Mouse (Mus musculus) hindbrain, embryonic 10.5 days (tissue): ENCODE measurements around the gene Ube4b. TPM values are rescaled to one million over a fixed set of nuclear protein-coding genes. Genes with fewer than 3 reads are reported as not detected.

Experiments used
- DNase-seq: peaks from one replicate; pipeline ENCODE4 v3.0.0-alpha.2; 2017; ENCODE audit warnings: low spot score
- H3K27ac ChIP-seq: fragments of 300-500 bp; sonication (generic); 2 replicates; pipeline ENCODE4 v1.5.1; 2016; ENCODE audit warnings: mild to moderate bottlenecking, moderate library complexity
- H3K27me3 ChIP-seq: fragments of 300-500 bp; sonication (generic); 2 replicates; pipeline ENCODE4 v1.6.1; 2016; ENCODE audit warnings: mild to moderate bottlenecking; ENCODE audit not compliant: poor library complexity, insufficient read depth, severe bottlenecking
- H3K36me3 ChIP-seq: fragments of 300-500 bp; sonication (generic); 2 replicates; pipeline ENCODE4 v1.6.1; 2016; ENCODE audit warnings: mild to moderate bottlenecking, moderate library complexity
- H3K4me1 ChIP-seq: fragments of 300-500 bp; sonication (generic); replicated peaks from 2 replicates; pipeline ENCODE4 v1.6.1; 2016; ENCODE audit warnings: mild to moderate bottlenecking
- H3K4me3 ChIP-seq: fragments of 300-500 bp; sonication (generic); 2 replicates; pipeline ENCODE4 v1.5.1; 2016; ENCODE audit warnings: mild to moderate bottlenecking, moderate library complexity
- H3K9me3 ChIP-seq: fragments of 300-500 bp; sonication (generic); 2 replicates; pipeline ENCODE4 v1.6.1; 2016; ENCODE audit warnings: mild to moderate bottlenecking, moderate library complexity
- WGBS: fragments of 180-500 bp; shearing (Covaris S2); methylation state at CpG from one replicate; pipeline ENCODE4 v1.1.7; 2016; 5-methylcytosine and 5-hydroxymethylcytosine counted together
- polyA plus RNA-seq: library from polyadenylated mRNA; unstranded; fragments of >200 nt; fragmentation: Nextera tagmentation; extraction: Ambion mirVana; gene quantifications from 2 replicates; pipeline ENCODE4 v1.2.1, GENCODE M21; 2016

Ube4b gene
- polyA plus RNA-seq, 1 experiment from 2014 or later, result 65.6 TPM

DNA sequence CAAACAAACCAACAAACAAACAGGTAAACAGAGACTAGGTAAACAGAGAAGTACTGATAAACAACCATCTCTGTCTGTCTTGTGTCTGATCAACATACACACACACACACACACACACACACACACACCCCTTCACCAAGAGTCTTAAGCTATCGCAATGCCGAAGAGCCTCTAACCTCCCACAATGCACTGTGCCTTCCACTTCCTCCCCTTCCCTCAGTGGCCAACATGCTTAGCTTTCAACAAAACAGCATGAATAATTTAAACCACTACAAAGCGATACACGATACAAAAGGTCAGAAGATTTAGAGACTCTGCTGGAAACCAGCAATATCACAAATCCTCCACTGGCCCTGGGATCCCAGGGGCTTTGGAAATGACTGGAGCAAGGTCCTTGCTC is 104.3 kb downstream of the Ube4b start:
- H3K4me3 ChIP-seq, result no peak overlapping the region
- H3K27ac ChIP-seq, result no peak overlapping the region
- WGBS, result 80% methylated on average over 4 of the region's 4 CpGs
- peaks cover 9% of the 10 kb centered on the region for H3K4me1 ChIP-seq
- H3K9me3 ChIP-seq, result no peaks in the 10 kb centered on the region
- H3K27me3 ChIP-seq, result no peaks in the 10 kb centered on the region
- DNase-seq, result no peak
- peaks cover 8% of the 10 kb centered on the region for H3K36me3 ChIP-seq

- WGBS, result 81% methylated on average over 9 of the region's 9 CpGs
- Histone ChIP-seq H3K4me1 (peaks cover 10% of the 10 kb centered on the region), H3K27me3 (no peaks in the 10 kb centered on the region), H3K27ac (no peak overlapping the region), H3K36me3 (no peaks in the 10 kb centered on the region), H3K4me3 (no peak overlapping the region), H3K9me3 (no peaks in the 10 kb centered on the region)
- DNase-seq, result no peak
Observed at GRCm38 (mm10) chr4:149319088-149319487, 107.5 kb downstream of the Ube4b start.

DNA sequence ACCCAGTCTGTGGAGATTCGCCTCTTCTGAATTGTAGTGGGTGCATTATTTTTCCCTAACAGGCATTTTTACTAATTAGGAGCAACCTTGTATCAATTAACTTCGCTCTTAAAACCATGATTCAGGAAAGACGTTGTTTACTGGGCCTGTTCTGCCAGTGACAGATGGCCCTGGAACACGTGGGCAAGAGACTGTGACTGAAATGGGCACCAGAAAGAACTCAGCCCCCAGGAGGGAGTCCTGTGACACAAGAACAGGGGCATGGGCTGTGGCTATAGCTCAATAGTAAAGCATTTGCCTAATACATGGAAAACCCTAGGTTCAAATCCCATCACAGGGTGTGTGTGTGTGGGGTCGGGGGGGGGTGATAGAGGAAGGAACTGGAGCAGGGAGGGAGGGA is 109.2 kb downstream of the Ube4b start:
- Histone ChIP-seq H3K36me3 (no peaks in the 10 kb centered on the region), H3K27me3 (no peaks in the 10 kb centered on the region), H3K4me3 (no peak overlapping the region), H3K27ac (no peak overlapping the region), H3K4me1 (peaks cover 8% of the 10 kb centered on the region), H3K9me3 (no peaks in the 10 kb centered on the region)
- WGBS, result 69% methylated on average over 5 of the region's 5 CpGs
- no peak for DNase-seq

- H3K36me3 ChIP-seq, result no peaks in the 10 kb centered on the region
- WGBS, result 91% methylated on average over 11 of the region's 11 CpGs
- peaks cover 8% of the 10 kb centered on the region for H3K4me1 ChIP-seq
- H3K4me3 ChIP-seq, result no peak overlapping the region
- DNase-seq, result no peak
- no peaks in the 10 kb centered on the region for H3K9me3 ChIP-seq
- H3K27ac ChIP-seq, result no peak overlapping the region
- H3K27me3 ChIP-seq, result no peaks in the 10 kb centered on the region
Observed at GRCm38 (mm10) chr4:149314275-149314837, 112.2 kb downstream of the Ube4b start.

DNA sequence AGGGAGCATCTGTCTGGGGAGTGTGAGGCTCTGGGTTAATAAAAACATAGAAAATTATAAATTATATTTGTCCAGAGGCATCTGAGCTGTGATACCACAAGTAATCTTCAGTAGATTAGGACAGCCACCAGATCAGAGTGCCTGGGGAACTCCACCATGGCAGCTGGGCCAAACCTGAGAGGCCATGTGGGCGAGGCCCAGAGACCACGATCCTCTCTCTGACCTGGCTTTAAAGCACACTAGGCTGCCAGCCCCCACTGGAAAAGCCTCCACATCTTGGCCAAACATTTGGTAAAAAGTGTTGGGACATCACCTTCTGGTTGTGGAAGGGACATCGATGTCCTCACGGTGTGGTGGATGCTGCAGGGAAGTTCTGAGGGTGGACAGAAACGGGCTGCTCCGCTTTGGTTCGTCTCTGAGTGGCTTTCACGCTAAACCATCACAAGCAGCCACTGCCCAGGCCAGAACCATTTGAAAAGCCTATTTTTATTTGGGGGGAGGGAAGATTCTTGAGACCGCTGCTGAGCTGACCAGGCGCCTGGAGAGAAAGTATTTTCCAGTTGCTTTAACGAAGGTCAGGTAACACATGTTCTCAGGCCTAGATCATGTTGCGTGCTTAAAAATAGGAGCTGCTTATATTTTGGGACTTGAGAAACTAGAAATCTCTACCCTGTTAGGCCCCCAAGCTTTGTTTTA is 112.8 kb downstream of the Ube4b start:
- peak overlapping the region; percentile 42; the same call in 1 of the 2 replicates for H3K27ac ChIP-seq
- H3K4me1 ChIP-seq, result peaks cover 12% of the 10 kb centered on the region
- H3K27me3 ChIP-seq, result no peaks in the 10 kb centered on the region
- no peaks in the 10 kb centered on the region for H3K9me3 ChIP-seq
- H3K4me3 ChIP-seq, result no peak overlapping the region
- WGBS, result 83% methylated on average over 12 of the region's 12 CpGs
- H3K36me3 ChIP-seq, result no peaks in the 10 kb centered on the region
- no peak for DNase-seq

GRCm38 (mm10) chr4:149311996-149312395 is 114.6 kb downstream of the Ube4b start:
- H3K36me3 ChIP-seq, result no peaks in the 10 kb centered on the region
- no peaks in the 10 kb centered on the region for H3K9me3 ChIP-seq
- no peak overlapping the region for H3K4me3 ChIP-seq
- H3K27ac ChIP-seq, result no peak overlapping the region
- peaks cover 9% of the 10 kb centered on the region for H3K4me1 ChIP-seq
- no peaks in the 10 kb centered on the region for H3K27me3 ChIP-seq
- 87% methylated on average over 5 of the region's 5 CpGs for WGBS
- DNase-seq, result no peak

DNA sequence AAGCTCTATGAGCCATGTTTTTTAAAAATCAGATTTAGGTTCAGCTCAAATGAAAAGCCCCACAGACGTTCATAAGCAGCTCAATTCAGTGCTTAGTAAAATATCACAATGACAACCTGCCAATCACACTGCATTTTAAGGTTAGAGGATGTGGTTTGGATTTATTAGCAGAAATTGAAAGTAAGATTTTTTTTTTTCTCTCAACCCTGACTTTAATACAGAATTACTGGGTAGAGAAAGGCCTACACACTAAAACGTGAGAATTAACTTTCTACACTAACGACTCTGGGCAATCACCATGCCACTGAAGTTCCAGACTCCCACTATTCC is 118.1 kb downstream of the Ube4b start:
- no peaks in the 10 kb centered on the region for H3K36me3 ChIP-seq
- H3K9me3 ChIP-seq, result no peaks in the 10 kb centered on the region
- peak overlapping the region; percentile 100 for H3K4me3 ChIP-seq
- H3K27ac ChIP-seq, result peak overlapping the region; percentile 99
- peaks cover 40% of the 10 kb centered on the region for H3K4me1 ChIP-seq
- DNase-seq, result no peak
- 38% methylated on average over 3 of the region's 3 CpGs for WGBS
- H3K27me3 ChIP-seq, result no peaks in the 10 kb centered on the region

DNA sequence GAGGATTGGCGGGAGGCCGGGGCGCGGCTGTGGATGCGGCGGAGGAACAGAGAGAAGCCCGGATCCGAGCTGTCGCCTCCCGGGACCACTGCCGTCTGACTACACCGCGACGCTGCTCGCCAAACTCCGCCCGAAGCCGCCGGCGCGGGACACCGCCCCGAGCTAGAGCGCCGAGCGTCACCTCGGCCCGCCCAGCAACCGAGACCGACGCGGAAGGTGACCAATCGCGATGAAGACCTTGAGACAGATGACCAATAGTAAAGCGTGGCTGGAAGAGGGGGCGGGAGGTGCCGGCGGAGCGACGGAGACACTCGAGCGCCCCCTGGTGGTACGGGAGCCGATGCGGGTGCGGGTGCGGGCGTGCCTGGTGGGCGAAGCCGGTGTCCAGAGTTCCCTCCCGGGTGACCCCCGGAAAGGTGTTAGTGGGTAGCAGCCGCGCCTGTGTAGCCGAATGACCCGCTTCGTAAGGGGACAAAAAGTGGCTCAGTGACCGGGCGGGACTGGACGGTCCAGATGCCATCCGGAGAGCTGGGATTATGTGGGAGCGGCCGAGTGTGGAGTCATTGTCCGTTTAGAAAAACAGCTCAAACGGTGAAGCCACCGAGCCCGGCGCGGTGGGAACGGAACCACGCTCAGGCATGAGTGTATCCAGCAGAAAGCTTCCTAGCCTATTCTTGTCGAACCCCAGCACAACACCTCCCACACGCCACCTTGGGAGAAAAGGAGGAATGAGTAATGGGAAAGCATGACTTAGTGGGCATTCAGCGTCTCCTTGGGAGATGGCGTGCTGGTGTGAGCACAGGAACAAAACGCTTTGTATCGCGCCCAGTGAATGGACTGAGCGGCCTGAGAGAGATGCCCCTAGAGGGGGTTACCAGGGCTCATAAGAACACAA is 118.7 kb downstream of the Ube4b start, which contains the start of gene Kif1b:
Gene Kif1b (minus strand): TSS at position 98 of the 895 bp plus-strand sequence.
- H3K9me3 ChIP-seq, result no peaks in the 10 kb centered on the region
- under 1% methylated on average over 79 of the region's 79 CpGs for WGBS
- H3K4me1 ChIP-seq, result peaks cover 46% of the 10 kb centered on the region
- peak within 1 kb of the TSS; percentile 100 for H3K4me3 ChIP-seq
- peak; percentile 99 for DNase-seq
- peak within 1 kb of the TSS; percentile 99 for H3K27ac ChIP-seq
- no peaks in the 10 kb centered on the region for H3K27me3 ChIP-seq
- no peaks in the 10 kb centered on the region for H3K36me3 ChIP-seq

GRCm38 (mm10) chr4:149306712-149307595 is 119.6 kb downstream of the Ube4b start:
- Histone ChIP-seq H3K27ac (peak overlapping the region; percentile 99), H3K4me1 (peaks cover 53% of the 10 kb centered on the region), H3K9me3 (no peaks in the 10 kb centered on the region), H3K27me3 (no peaks in the 10 kb centered on the region), H3K4me3 (peak overlapping the region; percentile 100), H3K36me3 (no peaks in the 10 kb centered on the region)
- under 1% methylated on average over 83 of the region's 83 CpGs for WGBS
- DNase-seq, result peak; percentile 73

DNA sequence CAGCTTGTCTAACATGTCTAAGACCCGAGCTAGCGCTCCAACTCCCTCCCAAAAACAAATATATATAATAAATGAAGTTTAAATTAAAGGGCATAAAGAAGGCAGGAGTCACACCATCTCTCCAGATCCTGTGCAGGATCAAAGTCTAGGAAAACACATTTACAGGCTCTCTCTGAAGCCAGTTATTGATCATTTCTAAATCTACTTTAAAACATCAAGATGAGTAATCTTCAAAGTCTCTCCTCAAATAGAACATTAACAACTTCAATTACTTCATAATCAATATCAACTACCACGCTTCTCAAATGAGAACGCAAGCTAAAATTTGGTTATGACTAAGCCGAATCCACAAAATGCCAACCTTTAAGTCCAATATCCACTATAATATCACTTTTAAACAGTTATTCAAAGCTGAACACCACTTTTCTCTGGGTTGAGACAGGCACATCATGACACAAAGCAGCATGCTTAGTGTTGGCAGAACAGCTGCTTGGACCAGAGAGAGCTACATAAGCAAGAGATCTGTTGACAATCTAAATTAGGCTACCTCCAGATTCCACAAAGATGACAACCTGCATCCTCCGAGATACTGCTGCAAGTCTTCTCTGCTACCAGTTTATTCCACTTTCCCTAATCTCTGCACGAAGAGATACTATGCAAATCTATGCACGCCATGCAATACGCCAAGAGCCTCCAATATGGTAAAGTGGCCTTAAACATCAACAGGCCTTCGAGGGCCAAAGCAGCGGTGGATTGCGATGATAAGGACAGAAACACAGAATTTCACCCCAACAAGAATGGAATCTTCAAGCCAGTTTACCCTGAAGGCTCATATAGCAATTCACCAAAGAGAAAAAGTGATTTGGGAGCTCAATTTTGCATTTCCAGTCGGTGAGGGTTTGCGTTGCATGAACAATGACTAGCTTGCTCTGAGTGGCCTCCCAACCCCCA is 120.5 kb downstream of the Ube4b start:
- WGBS, result 44% methylated on average over 14 of the region's 14 CpGs
- Histone ChIP-seq H3K4me3 (peak overlapping the region; percentile 100), H3K36me3 (no peaks in the 10 kb centered on the region), H3K9me3 (no peaks in the 10 kb centered on the region), H3K27ac (peak overlapping the region; percentile 99), H3K27me3 (no peaks in the 10 kb centered on the region), H3K4me1 (peaks cover 58% of the 10 kb centered on the region)
- no peak for DNase-seq

DNA sequence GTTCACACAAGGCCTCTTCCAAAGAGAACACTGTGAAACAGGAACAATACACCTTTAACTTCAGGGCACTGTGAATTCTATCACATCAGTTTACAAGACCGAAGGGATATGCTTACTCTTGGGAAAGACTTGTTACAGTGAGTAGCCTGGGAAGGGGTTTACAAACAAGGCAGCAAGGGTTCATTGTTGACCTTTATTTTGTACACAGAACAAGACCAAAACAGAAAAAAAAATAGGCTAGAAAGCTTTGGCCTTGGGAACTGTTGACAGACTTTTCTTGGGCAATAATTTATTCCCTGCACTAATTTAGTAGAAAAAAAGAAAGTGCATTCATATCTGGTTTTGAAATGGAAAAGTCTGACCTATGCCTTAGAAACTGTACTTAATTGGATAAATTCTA is 122.1 kb downstream of the Ube4b start:
- 92% methylated on average over 1 of the region's 1 CpGs for WGBS
- H3K4me3 ChIP-seq, result no peak overlapping the region

More for the DNA sequence above, 122.1 kb downstream of the Ube4b start:
- no peak for DNase-seq
- Histone ChIP-seq H3K4me1 (peaks cover 58% of the 10 kb centered on the region), H3K27ac (no peak overlapping the region), H3K9me3 (no peaks in the 10 kb centered on the region), H3K27me3 (no peaks in the 10 kb centered on the region), H3K36me3 (0 out of 2 replicates have a peak, but pooled peaks cover 6% of the 10 kb centered on the region)
